Mouse (Mus musculus): ENCODE results near the gene Ufd1. TPM values are rescaled to one million over a fixed set of nuclear protein-coding genes. Genes with fewer than 3 reads are reported as not detected.
A peak's percentile ranks its signal among the peaks of the same experiment; 100 is the strongest.

Ufd1 gene
- total RNA-seq (2021): 10 to 100 TPM; 55.4 to 68.1 TPM
- long read RNA-seq, experiment 1, transcript Ufd1-201 (12 exons, 1,996 nt): major isoform, 66 of 87 reads
- long read RNA-seq, experiment 1, partial matches to known transcripts: 1 of 87 reads
- long read RNA-seq, experiment 1, other reads (novel, unspliced or antisense): 20 of 87 reads
- long read RNA-seq, experiment 2, transcript Ufd1-201 (12 exons, 1,996 nt): major isoform, 50 of 71 reads
- long read RNA-seq, experiment 2, partial matches to known transcripts: 2 of 71 reads
- long read RNA-seq, experiment 2, other reads (novel, unspliced or antisense): 19 of 71 reads

DNA sequence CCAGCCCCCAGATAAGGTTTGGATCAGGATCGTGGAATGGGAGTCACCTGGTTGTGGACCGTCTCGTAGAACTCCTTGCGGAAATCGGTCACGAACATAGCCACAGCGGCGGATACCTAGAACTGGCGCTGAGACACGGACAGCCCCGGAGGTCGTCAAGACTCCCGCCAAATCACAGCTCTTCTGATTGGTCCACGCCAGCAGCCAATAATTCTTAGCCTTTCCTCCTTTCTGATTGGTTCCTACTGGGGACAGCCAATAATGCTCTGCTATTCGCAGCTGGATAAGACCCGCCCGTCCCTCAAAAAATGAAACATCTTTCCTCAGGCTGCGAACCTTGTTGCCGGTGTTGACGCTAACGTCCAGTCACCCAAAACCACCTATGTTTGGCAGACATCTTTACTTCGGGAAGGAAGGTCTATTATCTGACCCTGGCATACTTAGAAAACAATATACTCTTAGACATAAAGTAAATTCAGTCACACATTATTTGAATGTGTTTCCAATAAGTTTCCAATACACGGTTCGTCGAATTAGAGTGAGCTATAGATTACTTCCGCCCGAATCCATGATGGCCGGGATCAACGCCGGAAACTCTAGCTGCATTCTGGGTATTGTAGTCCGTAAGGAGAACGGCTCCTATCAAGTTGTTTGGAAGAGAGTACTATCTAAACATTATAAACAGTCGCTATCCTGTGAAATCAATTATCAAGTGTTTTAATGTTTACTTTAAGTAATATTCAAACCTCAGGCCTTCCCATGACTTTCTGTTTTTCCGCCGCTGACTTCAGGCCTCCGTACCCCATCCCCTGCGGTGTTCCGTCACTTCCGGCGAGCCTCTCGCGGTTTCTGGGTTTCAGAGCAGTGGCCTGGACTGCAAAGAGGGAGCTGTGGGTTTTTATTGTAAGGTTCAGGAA lies at the start of gene Ufd1, which contains the start of gene Cdc45:
TSS of gene Ufd1 (plus strand) at position 312 of the 917 bp plus-strand sequence.
TSS of gene Cdc45 (minus strand) at position 520 of the 917 bp plus-strand sequence.
- DNase-seq (ENCODE audit: low spot score in 2 of 2): peak; percentile 52 to 88

DNA sequence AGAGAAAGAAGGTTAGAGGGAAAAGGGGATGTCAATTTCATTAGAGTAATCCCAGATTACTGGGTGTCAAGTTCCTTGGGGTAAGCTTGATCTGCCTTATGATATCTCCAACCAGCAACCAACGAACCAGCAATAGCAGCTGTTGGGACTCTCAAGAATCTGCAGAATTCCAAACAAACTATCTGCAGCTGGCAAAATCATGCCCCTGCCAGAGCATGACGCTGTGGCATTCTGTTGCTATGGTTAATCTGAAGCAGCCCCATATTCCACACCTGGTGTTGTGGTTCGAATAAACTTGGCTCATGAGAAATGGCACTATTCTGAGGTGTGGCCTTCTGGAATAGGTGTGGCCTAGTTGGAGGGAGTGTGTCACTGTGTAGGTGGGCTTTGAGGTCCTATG lies 48.6 kb upstream of the Ufd1 start:
- no peak for DNase-seq (ENCODE audit: low spot score in 2 of 2)

DNA sequence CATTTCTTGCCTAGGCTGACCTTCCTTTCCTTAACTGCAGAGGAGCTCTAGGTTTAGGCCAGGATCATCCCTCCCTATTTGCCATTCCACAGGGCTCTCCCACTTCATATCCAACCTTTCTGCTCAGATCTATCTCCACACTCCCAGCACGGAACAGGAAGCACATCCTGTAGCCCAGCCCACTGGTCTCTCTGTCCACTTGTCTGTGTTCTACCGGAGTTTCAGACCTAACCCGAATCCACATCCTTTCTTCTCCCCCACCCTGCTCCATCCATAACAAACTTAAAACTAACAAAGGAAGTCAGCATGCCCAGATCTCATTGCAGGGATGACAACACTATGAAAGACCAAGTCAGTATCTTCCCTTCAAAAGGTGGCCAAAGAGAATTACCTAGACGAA lies 45.2 kb upstream of the Ufd1 start:
- no peak for DNase-seq (ENCODE audit: low spot score in 2 of 2)

DNA sequence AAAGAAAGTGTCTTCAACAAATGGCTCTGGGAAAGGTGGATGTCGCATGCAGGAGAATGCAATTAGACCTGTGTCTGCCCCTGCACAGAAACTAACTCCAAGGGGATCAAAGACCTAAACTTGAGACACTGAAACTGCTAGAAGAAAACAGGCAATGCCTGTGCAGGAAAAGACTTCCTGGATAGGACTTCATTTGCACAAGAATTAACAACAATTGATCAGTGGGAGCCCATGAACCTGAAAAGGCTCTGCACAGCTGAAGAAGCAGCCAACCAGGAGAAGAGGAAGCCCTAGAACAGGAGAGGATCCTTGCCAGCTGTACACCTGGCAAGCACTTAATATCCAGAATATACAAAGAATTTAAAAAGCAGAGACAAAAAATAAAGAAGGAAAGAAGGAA lies 42.1 kb upstream of the Ufd1 start:
- no peak for DNase-seq (ENCODE audit: low spot score in 2 of 2)

DNA sequence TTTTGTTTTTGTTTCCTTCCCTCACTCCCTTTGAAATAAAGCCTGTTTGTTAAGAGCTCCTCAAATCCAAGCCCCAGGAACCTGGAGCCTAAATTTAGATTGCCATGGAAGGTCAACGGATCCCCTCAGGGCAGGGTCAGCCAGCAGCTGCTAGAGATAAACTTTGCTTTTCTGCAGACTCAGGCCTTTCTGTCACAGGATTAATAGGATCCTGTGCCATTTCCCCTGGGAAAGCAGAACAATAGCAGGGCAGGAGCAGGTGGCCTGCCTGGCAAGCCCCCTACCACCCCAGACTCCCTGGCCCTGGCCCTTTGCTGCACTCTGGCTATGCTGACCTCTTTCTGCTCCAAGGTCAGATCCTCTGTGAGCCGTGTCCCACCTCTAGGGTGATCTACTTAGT lies 37.6 kb upstream of the Ufd1 start:
- no peak for DNase-seq (ENCODE audit: low spot score in 2 of 2)

DNA sequence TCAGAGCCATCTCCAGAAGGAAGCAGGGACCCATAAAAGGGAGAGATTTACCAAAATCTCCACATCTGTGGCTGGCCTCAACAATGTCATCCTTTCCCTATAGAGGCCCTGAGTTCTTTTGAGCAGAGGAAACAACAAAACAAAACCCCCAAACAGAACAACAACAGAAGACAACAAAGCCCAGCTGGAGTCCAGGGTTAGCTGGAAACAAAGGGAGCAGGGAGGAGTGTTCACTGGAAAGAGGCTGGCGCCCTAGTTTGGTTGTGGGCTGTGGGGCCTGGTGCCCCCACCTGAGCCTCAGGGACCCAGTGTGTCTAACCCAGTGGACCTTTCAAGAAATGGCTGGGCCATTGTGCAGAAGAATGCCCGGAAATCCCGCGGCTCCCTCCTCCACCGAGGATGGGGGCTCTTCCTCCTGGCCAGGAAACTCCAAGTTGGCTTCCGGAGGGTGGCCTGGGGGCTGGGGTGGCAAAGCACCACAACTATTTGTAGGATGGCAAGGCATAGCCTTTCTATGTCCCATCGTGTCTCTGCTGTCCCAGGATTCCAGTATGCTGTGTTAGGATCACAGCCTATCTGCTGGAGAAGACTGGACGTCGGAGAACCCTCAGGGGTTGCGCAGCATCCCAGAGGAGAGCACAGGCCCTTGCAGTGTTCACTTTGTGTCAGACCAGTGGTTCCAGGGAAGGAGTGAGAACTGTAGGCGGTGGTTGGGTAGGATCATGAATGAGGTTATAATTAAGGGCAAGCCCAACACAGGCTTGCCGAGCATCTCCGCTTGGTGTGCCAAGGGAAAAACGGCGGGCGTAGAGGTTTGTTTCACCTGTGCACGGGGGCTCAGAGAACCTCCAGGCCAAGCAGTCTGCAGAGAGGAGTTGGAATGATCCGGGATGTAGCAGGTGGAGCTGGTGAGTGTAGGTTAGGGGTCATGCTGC lies 35.7 kb upstream of the Ufd1 start:
- DNase-seq (ENCODE audit: low spot score in 2 of 2): no peak

DNA sequence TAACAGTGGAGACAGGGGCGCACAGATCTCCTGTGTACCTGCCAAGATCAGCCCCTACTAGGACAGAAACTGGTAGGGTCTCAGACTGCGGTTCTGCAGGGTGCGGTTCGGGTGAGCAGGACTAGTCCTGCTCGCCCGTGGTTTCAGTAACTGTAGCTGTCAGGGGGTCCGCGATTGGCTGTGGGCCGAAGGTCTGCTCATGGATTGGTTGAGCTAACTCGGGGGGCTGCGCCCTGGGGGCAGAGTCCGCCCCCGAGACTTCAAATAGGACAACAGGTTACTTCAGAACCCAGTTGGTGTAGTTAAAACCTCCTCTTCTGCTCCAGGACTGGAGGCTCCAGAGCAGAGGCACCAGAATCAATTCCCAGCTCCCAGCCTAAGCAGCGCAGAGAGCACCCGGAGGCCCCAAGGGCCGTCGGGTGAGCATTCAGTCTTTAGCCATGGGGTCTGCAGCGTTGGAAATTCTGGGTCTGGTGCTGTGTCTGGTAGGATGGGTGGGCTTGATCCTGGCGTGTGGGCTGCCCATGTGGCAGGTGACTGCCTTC lies 35.0 kb upstream of the Ufd1 start, which contains the start of gene Cldn5:
TSS of gene Cldn5 (plus strand) at position 292 of the 545 bp plus-strand sequence.
- peak in 1 of 2 experiments; percentile 22 for DNase-seq (ENCODE audit: low spot score in 2 of 2)

DNA sequence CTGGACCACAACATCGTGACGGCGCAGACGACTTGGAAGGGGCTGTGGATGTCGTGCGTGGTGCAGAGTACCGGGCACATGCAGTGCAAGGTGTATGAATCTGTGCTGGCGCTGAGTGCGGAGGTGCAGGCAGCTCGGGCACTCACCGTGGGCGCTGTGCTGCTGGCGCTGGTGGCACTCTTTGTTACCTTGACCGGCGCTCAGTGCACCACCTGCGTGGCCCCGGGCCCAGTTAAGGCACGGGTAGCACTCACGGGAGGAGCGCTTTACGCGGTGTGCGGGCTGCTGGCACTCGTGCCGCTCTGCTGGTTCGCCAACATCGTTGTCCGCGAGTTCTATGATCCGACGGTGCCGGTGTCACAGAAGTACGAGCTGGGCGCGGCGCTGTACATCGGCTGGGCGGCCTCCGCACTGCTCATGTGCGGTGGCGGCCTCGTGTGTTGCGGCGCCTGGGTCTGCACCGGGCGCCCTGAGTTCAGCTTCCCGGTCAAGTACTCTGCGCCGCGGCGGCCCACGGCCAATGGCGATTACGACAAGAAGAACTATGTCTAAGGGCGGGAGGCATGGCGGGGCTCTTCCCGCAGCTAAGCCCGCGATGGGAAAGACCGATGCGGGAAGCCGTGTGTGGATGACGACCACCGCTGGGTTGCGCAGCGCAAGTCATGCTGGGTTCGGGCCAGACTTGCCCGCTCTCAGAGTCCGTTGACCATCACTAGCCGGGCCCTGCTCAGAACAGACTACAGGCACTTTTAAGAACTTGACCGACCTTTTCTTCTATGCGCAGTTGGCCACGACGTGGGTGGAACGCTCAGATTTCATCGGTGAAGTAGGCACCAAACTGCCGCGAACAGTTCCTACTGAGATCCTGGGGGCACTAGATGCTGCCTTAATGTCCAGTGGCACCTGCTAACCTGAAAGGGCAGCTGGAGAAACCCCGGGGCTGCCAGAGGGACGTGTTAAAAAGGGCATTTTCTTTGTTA lies 34.2 kb upstream of the Ufd1 start:
- DNase-seq (ENCODE audit: low spot score in 2 of 2): no peak

DNA sequence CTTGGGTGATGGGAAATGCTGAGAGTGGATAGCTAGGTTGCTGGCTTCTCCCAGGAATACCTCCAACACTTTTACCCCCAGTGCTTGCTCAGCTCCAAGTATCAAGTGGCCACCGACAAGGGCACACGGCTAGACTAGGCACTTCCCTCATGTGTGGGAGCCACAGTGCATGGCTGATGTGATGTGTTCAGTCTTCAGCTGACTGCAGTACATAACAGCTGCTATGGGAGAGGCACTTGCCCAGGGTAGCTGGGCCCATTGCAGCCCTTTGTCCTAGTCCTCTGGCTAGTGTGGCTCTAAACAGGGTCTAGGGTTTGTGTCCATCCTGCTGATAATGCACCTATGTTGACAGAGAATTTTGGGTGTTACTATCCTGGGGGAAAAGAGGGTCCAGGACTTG lies 33.1 kb upstream of the Ufd1 start:
- DNase-seq (ENCODE audit: low spot score in 2 of 2): no peak

DNA sequence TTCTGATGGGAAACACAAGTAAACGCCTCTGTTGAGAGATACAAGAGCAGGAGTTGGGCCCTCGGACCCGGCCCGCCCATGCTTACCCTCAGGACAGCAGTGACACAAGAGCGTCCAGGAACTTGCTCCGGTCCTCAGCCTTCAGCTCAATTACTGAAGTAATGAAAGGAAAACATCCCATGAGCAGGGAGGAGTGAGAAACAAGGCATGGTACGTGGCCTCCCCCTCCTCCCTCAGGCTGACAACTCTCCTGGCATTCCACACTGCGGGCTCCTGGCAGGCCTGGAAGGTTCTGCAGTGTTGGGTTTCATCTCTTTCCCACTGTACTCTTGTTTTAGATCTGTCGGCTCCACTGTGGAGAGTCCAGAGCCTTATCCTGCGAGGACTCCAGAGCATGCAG lies 29.8 kb upstream of the Ufd1 start:
- DNase-seq (ENCODE audit: low spot score in 2 of 2): no peak

DNA sequence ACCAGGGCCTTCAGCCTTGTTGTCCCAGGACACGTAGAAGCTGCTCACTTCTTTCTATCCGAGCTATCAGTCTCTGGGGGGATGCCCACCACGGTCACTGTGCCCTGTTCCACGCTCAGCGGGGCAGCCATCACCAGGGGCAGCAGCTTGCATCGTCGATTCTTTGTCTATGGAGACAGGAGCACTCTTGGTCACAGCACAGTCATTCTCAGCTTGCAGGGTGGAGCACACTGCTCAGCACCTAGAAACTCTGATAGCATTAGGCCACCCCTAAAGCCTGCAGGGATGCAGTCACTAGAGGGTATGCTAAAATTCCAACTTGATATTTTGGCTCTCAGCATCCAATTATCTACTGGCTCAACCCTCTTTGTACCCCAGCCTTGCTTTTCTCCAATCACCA lies 26.6 kb upstream of the Ufd1 start:
- DNase-seq (ENCODE audit: low spot score in 2 of 2): no peak

DNA sequence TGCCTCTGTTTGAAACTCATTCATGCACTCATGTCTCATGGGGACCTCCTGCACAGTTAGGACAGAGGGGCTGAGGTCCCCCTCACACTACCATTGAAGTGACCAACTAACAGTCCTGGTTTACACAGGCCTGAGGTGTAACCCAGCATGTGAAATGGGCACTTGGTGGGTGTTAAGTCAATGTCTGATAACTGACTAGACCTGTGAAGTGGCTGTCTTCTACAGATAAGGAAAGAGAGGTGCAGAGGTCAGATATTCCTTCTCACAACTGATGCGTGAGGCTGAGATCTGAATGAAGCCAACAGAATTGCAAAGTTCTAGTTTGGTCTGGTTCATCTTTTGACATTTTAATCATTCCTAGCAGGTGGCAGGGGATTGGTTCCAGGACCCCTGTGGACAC lies 26.1 kb upstream of the Ufd1 start:
- no peak for DNase-seq (ENCODE audit: low spot score in 2 of 2)

DNA sequence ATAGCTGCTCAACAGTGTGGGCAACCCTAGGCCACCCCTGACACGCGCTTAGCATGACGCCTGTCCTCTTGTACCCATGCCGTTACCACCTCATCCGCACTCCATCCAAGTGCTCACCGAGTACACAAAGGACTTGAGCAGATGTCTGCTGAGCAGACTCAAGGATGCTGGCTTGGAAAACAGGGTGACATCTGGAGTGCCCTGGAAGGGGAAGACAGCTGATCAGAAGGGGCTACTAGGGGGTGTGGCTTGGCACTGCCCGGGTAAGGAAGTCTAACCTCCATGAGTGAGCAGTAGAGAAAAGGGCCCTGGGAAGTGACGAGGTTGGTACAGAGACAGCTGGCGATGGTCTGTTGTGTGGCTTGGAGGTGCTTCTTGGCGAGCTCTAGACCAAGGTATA lies 24.9 kb upstream of the Ufd1 start:
- no peak for DNase-seq (ENCODE audit: low spot score in 2 of 2)

DNA sequence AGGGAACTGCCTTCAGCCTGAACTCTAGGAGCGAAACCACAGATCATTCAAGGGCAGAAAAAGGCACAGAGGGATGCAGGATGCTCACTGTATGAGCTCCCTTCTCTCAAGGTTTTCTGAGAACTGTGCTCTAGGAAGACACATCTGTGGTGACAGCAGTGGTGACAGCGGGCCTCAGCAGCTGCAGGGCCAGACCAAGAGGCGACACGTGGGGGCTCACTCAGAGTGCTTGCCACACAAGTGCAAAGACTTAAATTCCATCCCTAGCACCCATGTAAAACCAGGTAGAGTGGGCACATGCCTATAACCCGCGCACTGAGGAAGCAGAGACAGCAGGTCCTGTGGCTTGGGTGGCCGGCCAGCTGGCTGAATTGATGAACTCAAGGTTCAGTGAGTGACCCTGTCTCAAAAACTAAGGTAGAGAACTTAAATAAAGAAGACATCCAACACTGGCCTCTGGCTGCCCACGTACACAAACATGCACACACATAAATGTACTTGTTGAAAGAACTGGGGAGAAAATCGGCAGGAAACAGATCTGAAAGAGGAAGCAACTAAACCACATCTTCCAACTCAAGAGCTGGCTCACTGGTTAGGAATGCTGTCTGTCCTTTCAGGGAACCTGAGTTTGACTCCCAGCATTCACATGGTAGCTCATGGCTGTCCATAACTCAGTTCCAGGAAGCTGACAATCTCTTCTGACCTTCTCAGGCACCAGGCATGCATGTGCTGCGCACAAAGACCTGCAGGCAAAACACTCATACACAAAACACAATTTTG lies 22.8 kb upstream of the Ufd1 start:
- no peak for DNase-seq (ENCODE audit: low spot score in 2 of 2)

DNA sequence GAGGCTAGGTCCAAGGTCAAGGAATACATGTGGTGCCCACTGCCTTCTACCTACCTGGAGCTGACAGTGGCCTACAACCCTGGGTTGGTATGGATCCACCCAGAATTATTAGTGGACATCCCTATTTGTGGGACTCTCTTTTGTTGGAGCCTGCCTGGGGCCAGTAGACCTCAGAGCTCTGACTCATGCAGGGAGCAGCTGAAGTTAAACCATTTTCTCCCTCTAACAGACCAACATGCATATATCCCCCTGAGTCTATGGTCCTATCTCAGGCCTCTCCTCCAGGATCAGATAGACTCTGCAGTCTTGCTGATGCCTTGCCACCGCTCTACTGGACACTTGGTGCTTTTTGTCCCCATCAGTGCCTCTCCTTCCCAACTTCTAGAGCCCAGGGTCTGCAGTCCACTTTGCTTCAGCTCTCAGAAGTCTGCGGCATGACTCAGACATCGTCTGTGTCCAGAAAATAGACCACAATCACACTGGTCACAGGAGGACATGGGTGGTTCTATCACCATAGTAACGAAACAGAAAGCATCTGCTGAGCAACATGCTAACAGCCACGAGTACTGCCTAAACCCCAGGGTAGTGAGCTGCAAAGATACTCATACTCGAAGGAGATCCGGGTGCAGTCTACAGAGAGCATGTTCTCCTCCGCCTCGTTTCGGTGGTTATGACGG lies 16.2 kb upstream of the Ufd1 start:
- no peak for DNase-seq (ENCODE audit: low spot score in 2 of 2)

DNA sequence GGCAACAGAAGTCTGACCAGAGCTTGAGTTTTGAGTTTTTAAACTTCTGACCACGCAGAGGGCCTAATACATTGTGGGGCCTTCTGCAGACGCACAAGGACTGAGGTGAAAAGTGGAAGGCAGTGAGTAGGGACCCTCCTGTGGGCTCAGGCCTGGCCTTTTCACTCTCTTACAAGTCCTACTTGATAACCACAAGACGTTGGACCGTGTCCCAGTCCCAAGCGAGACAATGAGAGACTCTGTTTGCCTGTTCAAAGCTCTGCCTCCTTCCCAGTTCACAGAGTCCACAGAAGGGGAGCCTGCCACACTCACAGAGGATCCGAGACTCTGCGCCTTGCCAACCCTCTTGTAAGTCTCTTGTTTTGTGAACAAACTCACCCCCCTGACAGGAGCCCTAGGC lies 14.9 kb upstream of the Ufd1 start:
- DNase-seq (ENCODE audit: low spot score in 2 of 2): no peak

DNA sequence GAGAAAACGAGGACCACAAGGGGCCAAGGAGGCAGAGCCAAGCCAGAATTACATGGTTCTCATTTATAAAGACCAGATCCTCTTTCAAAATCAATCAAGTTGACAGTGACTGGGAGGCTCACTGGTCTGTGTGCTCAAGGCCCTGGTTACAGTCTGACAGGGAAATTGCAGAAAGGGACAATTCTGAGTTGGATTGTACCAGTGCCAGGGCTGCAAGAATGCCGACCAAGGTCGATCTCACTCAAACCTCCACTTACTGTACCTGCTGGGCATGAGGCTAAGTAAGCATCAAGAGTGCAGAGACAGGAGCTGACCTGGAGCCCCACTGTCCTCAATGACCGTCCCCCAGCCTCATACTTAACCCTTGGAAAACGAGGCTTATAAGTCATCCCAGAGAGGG lies 13.4 kb upstream of the Ufd1 start:
- DNase-seq (ENCODE audit: low spot score in 2 of 2): no peak

DNA sequence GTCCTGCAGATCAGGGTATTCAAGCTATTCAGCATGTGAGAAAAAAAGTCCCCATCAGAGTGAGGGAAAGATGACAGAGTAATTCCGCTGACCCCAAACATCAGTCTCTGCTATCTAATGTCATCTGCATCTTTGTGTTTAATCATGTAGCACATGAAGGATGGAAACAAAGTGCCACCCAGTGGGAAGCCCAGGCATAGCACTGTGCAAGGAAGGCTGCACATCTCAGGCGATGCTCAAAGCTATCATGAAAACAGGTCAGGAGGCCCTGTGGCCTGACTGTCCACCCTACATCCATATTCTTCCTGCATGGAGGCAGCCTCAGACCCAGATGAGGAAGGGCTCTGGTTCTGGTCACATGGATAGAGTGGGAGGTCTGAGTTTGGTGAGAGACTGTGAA lies 12.7 kb upstream of the Ufd1 start:
- DNase-seq (ENCODE audit: low spot score in 2 of 2): peak in 1 of 2 experiments; percentile 22

All from gastrocnemius, postnatal 4 days (tissue).